Mouse (Mus musculus) ovary, postnatal 36 days (tissue): ENCODE data around the gene Tcte2.

ENCODE experiments used
- DNase-seq: peaks from one replicate; pipeline ENCODE4 v3.0.0; 2022; ENCODE audit warnings: low spot score, mixed read lengths

Gene Tcte2

GRCm38 (mm10) chr17:13744824-13745223, 16.8 kb downstream of the Tcte2 start:
- DNase-seq = peak; percentile 39

DNA sequence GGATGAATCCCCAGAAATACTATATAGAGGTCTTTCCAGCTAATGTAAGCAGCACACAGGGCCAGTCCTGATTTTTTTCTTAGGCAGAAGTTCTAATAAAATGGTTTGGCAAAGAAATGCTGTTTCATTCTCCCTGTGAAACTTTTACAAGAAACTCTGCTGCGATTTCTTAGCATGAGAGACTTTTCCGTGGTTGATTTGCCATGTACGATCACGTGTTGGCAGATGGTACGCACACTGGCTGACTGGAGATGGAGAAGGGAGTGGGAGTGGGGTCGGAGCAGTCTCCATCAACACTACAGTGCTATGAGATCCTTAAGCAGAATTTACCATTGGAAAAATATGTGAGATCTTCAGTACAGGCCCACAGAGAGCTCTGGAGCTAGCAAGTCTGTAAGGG, 17.4 kb downstream of the Tcte2 start:
- no peak for DNase-seq

DNA sequence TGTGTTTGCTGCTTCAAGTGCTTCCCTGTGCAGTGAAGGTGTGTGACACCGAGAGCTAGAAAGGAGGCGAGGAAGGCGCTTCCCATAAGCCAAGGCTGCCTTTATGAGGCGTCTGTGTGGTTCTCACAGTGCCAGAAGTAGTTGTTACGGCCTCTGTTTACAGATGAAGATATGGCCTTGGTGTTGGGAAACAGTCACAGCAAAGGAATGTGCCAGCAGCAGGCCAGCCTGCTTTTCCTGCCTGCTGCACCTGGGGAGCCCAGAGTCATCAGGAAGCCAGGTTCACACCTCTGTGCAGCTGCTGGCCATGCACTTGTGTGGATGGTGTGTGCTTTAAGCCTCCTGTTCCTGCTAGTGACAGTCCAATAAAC, 17.9 kb downstream of the Tcte2 start:
- peak; percentile 28 for DNase-seq

DNA sequence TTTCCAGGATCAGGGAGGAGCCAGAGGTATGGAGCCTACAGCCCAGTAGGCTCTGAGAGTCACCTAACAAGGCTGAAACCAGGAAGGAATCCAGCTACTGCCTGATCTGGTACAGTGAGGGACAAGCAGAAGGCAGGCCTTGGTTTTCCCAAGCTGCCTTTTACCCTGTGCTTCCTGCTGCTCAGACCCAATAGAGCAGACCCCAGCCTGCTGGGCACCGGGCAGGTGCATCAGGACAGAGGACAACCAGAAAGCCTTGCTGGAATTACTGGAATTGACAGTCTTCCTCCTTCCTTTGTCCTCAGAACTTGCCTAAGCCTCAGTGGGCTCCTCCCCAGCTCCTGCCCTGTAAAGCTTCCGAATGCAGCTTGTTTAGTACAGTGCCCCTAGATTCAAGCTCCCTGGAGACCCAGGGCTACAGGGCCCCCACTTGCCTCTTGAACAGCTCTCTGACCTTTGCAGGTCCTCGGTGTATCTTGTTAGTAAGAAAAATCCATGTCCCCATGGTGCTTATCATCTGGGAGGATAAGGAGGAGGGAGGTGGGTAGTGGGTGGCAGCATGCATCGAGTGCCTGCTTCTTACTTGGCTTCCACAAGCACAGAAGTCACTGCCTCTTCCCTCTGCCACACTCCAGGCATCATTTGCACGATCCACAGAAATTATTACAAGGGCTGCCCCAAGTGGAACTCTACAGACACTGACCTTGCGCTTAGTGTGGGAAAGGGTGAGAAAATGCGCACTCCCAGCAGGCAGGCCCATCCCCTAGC, 18.5 kb downstream of the Tcte2 start:
- no peak for DNase-seq

DNA sequence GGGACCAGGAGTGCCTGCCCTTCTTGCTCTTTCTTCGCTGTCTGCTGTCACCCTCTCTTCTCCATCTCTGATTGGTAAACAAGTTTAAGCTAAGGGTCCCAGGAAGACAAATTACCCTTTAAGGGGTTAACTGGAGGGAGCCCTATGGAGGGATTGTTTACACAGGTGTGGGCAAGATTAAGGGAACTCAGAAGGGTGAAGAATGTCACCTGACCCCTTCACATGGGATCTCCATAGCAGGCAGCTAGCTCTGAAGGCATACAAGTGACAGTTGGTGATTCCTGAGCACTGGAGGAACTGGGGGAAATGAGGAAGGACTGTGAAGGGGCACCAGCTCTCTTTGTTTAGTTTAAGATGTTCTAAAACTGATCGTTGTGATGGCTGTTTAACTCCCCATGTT, 19.3 kb downstream of the Tcte2 start:
- DNase-seq = no peak

GRCm38 (mm10) chr17:13741611-13742010, 20.0 kb downstream of the Tcte2 start:
- DNase-seq = no peak

DNA sequence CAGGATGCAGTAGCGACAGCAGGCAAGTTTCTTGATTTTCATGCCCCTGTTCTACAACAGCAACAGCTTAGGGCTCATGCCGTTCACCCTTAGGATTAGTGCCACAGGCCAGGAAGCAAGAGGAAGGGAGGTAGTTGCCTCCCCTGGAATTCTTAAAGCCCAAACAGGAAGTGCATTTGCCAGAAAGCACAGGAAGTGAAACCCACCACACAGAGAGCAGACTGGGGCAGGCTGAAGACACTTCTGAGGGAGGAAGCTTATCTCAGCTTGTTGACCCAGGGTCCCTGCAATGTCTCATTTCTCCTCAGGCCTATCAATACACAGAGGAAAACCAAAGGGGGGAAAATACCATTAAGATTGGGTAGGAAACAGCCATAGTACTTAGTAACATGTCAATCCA, 20.8 kb downstream of the Tcte2 start:
- DNase-seq = peak; percentile 2

- DNase-seq = no peak
These were observed 21.6 kb downstream of the Tcte2 start for GRCm38 (mm10) chr17:13739981-13740380.

DNA sequence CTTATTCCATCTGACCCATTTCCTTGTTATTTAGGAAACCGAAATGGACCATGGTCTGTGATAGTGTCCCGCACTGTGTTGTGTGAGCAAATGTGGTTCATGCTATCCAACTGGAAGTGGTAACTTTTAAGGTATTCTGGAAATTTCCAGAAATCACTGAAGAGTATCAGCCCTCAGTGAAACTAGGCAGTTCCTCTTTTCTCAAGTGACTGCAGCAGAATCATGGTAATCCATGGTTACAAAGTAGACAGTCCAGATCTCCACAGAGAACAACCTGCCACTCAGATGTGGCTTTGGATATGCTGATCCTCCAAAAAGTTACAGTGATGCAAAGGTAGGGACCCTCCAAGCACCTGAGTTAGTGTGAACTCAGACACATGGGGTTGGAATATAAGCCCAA, 22.7 kb downstream of the Tcte2 start:
- DNase-seq = no peak

DNA sequence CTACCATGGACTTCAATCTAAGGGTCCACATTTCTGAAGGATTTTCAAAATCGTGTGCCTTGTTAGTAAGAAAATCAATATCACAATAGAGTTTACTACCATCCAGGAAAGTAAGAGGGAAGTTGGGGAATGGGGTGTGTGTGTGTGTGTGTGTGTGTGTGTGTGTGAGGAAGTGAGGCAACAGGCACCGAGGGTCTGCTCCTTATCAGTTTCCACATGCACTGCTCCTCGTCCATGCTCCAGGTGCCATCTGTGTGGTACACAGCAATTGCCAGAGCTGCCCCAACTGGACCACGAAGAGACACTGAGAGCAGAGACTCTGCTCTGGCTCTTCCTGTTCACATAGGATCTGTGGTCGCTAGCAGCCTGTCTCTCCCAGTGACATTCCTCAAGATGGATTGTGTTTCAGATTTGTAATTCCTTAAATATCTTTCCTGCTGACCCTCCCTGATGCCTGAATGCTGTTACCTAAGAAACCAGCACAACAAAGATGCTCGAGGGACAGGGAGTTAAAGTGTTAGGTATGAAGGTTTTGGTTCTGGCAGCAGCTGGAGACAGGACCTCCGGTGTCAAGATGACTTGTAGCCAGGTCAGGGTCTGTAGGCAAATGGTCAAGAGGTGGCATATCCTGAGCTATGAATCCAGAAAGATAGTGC, 23.4 kb downstream of the Tcte2 start:
- peak; percentile 0 for DNase-seq

GRCm38 (mm10) chr17:13737336-13737735, 24.3 kb downstream of the Tcte2 start:
- DNase-seq = peak; percentile 3

GRCm38 (mm10) chr17:13735803-13736282, 25.8 kb downstream of the Tcte2 start:
- no peak for DNase-seq

DNA sequence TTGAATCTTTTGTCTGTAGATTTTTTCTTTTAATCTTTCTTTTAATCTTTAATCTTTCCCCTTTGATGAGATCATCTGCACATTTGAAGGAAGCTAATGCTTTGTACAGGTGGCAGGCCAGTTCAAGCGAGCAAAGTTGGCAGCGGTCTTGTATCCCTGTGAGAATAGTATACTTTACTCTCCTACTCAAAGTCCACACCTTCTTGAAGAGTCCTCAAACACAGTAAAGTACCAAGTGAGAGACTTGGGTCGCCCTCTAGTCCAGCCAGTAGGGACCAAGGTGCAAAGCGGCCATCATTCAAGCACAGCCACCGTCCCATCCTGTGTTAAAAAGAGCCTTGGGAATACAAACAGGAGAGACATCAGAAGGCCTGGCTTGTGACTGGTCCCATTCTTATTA, 26.6 kb downstream of the Tcte2 start:
- DNase-seq = no peak

- no peak for DNase-seq
These were observed 27.7 kb downstream of the Tcte2 start for GRCm38 (mm10) chr17:13733971-13734370.

DNA sequence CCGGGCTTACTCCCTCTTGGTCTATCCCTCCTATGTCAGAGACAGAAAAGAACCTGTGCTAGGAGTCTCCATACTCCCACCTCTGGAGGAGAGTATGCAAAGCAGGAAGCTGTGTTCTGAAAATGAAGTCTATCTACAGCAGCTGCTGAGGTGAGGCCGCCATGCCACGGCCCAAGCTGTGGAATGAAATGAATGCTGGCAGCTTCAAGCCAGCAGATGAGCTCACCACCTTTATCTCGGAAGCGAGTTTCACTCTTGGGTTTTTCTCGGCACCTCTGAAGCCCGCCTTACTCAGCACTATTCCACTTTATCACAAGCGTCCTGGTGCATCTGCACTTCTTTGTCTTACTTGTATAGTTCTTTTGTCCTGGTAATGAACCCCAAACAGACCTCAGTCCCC, 28.9 kb downstream of the Tcte2 start:
- DNase-seq = no peak

DNA sequence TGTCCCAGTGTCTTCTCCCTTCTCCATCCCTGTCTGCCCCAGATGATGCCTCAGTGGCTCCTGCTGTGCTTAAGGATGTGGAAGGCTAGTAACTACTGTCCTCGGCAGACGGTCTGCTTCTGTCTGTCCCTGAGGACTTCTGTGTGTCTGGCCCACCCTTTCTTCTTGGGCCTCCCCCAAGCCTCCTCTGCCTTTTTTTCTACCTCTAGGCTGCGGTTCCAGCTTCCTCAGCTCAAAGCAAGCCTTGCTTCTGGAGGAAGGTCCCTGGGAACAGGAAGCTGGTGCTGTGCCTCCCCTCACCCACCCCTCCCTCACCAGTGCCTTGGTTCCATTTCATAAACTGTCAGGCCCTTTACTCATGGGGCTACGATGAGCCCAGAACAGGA, 29.9 kb downstream of the Tcte2 start:
- DNase-seq = no peak

- DNase-seq = no peak
These were observed 30.5 kb downstream of the Tcte2 start for GRCm38 (mm10) chr17:13730980-13731726.

GRCm38 (mm10) chr17:13726832-13727355, 34.7 kb downstream of the Tcte2 start:
- no peak for DNase-seq

DNA sequence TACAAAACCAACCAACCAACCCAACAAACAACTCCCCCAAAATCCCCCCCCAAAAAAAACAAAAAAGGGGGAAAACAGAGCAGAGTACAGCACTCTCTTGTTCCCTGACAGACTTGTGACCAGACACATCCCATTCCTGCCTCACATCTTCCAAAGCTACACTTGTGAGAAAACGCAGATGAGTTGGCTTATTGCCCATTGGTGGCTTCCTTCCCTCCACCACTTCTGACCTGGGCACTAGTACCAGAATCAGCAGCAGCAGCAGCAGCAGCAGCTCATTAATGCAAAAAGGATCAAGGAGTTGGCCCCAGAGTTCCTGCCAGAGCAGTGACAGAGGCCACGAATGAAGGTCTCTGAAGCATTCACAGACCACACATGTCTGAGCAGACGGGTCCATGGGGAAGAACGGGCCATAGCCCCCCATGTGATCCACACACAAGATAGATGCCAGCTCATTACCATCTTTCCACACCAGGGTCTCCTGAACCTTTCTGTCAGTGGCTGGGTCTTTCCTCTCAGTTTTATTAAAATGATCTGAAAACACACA, 36.5 kb downstream of the Tcte2 start:
- DNase-seq = no peak

GRCm38 (mm10) chr17:13722434-13722833, 39.2 kb downstream of the Tcte2 start:
- no peak for DNase-seq

- DNase-seq = no peak
These were observed 40.3 kb downstream of the Tcte2 start for GRCm38 (mm10) chr17:13721372-13721771.

- no peak for DNase-seq
These were observed 41.4 kb downstream of the Tcte2 start for GRCm38 (mm10) chr17:13720187-13720586.
